Mouse (Mus musculus): Measurements from ENCODE around the gene Shc3.

GRCm38 (mm10) chr13:51423647-51424046 is 145.6 kb downstream of the Shc3 start:
- TF ChIP-seq POLR2AphosphoS5 (IDR thresholded peaks at IDR 0.05; ENCODE audit: borderline replicate concordance, low read depth, low read length) (no peak), CTCF (IDR thresholded peaks at IDR 0.05 in 2 of 3, conservative IDR thresholded peaks at IDR 0.05 in 1 of 3; ENCODE audit: control insufficient read depth in 1 of 3, insufficient read depth in 1 of 3, low read depth in 2 of 3, low read length in 3 of 3, poor library complexity in 1 of 3, severe bottlenecking in 1 of 3) (no peak), MYB (IDR thresholded peaks at IDR 0.05; ENCODE audit: low read depth, low read length) (no peak), MAFK (IDR thresholded peaks at IDR 0.05; ENCODE audit: borderline replicate concordance, low read depth, low read length) (no peak)
